Mouse (Mus musculus) spleen, adult 2 months (tissue): Measurements from ENCODE around the gene Gtpbp2.

Experiments
- CTCF ChIP-seq: fragments of 200-500 bp; IDR thresholded peaks from 2 replicates; pipeline ENCODE4 v1.5.1; 2011; ENCODE audit warnings: mild to moderate bottlenecking, inconsistent platforms; ENCODE audit not compliant: insufficient read depth, insufficient read length, insufficient replicate concordance; ENCODE audit errors: extremely low read depth
- POLR2A ChIP-seq: fragments of 200-500 bp; IDR thresholded peaks from 2 replicates; pipeline ENCODE4 v1.6.1; 2011; ENCODE audit warnings: low read depth, low read length, inconsistent platforms

- TF ChIP-seq CTCF (no peak), POLR2A (no peak; the same call in 1 of the 2 replicates)
These were observed 41.7 kb downstream of the Gtpbp2 start, which contains the start of the genes Polh and Xpo5 for GRCm38 (mm10) chr17:46202421-46203071.
